Mouse (Mus musculus) C2C12 (cell line): ENCODE data around the gene Cdc25a.

Experiments
- CEBPB ChIP-seq: IDR thresholded peaks from one replicate; pipeline ENCODE4 v1.6.1; 2011; ENCODE audit warnings: low read depth, mild to moderate bottlenecking, control low read depth, moderate library complexity
- CTCF ChIP-seq: IDR thresholded peaks from one replicate; pipeline ENCODE4 v1.5.1; 2011; ENCODE audit not compliant: control insufficient read depth, insufficient read depth, insufficient read length
- MAX ChIP-seq: IDR thresholded peaks from one replicate; pipeline ENCODE4 v1.6.1; 2011; ENCODE audit warnings: mild to moderate bottlenecking, control low read depth
- MYOD1 ChIP-seq: IDR thresholded peaks from one replicate; pipeline ENCODE4 v1.6.1; 2011; ENCODE audit warnings: low read depth; ENCODE audit not compliant: control insufficient read depth, insufficient read length
- MYOG ChIP-seq: IDR thresholded peaks from one replicate; pipeline ENCODE4 v1.6.1; 2011; ENCODE audit not compliant: control insufficient read depth, insufficient read length; ENCODE audit errors: extremely low read depth
- USF1 ChIP-seq: IDR thresholded peaks from one replicate; pipeline ENCODE4 v1.6.1; 2011; ENCODE audit warnings: low read depth, mild to moderate bottlenecking, control low read depth, moderate library complexity

- no peak for TF ChIP-seq CEBPB
- TF ChIP-seq CTCF: no peak
- no peak for TF ChIP-seq MAX
- no peak for TF ChIP-seq USF1
- TF ChIP-seq MYOG: no peak
- TF ChIP-seq MYOD1: no peak
Measured at GRCm38 (mm10) chr9:109877666-109878065, 2.3 kb downstream of the Cdc25a start.
